Mouse (Mus musculus) heart, embryonic 15.5 days (tissue): Measurements from ENCODE around the gene Zfp871. TPM values are rescaled to one million over a fixed set of nuclear protein-coding genes. Genes with fewer than 3 reads are reported as not detected.

Experiments
- ATAC-seq: fragments of 200-750 bp; cut with Nextera tagmentation; replicated peaks from 2 replicates; pipeline ENCODE4 v1.8.0; 2017; ENCODE audit warnings: low read depth, moderate TSS enrichment; ENCODE audit not compliant: insufficient number of reproducible peaks, insufficient read depth, low FRiP score
- H3K27ac ChIP-seq: fragments of 300-500 bp; sonication (generic); 2 replicates; pipeline ENCODE4 v1.5.1; 2015; ENCODE audit warnings: mild to moderate bottlenecking, inconsistent platforms
- H3K27me3 ChIP-seq: fragments of 300-500 bp; sonication (generic); 2 replicates; pipeline ENCODE4 v1.6.1; 2015; ENCODE audit warnings: inconsistent platforms
- H3K36me3 ChIP-seq: fragments of 300-500 bp; sonication (generic); 2 replicates; pipeline ENCODE4 v1.6.1; 2015; ENCODE audit warnings: mild to moderate bottlenecking, inconsistent platforms
- H3K4me1 ChIP-seq: fragments of 300-500 bp; sonication (generic); replicated peaks from 2 replicates; pipeline ENCODE4 v1.6.1; 2015; ENCODE audit warnings: inconsistent platforms
- H3K4me2 ChIP-seq: fragments of 300-500 bp; sonication (generic); 2 replicates; pipeline ENCODE4 v1.6.1; 2015; ENCODE audit warnings: inconsistent platforms, mild to moderate bottlenecking, moderate library complexity
- H3K4me3 ChIP-seq: fragments of 300-500 bp; sonication (generic); 2 replicates; pipeline ENCODE4 v1.5.1; 2015; ENCODE audit warnings: mild to moderate bottlenecking, inconsistent platforms
- H3K9ac ChIP-seq: fragments of 300-500 bp; sonication (generic); 2 replicates; pipeline ENCODE4 v1.6.1; 2015; ENCODE audit warnings: mild to moderate bottlenecking, inconsistent platforms
- H3K9me3 ChIP-seq: fragments of 300-500 bp; sonication (generic); replicated peaks from 2 replicates; pipeline ENCODE4 v1.6.1; 2016; ENCODE audit warnings: inconsistent platforms
- WGBS: fragments of 180-500 bp; shearing (Covaris S2); methylation state at CpG from one replicate; pipeline ENCODE4 v1.1.7; 2015; ENCODE audit warnings: mixed read lengths; 5-methylcytosine and 5-hydroxymethylcytosine counted together
- polyA plus RNA-seq: library from polyadenylated mRNA; unstranded; fragments of >200 nt; fragmentation: Nextera tagmentation; extraction: Ambion mirVana; gene quantifications from 2 replicates; pipeline ENCODE4 v1.2.1, GENCODE M21; 2015

The Zfp871 gene
- polyA plus RNA-seq, 1 experiment from 2014 or later: 20.5 TPM

- Histone ChIP-seq H3K27me3 (no peaks in the 10 kb centered on the region), H3K36me3 (peaks cover 22% of the 10 kb centered on the region), H3K4me1 (peaks cover 23% of the 10 kb centered on the region), H3K9me3 (no peaks in the 10 kb centered on the region), H3K4me3 (peak overlapping the region; percentile 79), H3K27ac (peak overlapping the region; percentile 95), H3K4me2 (peak overlapping the region; percentile 72), H3K9ac (peak overlapping the region; percentile 82)
- whole genome bisulfite sequencing: under 1% methylated on average over 31 of the region's 31 CpGs
- ATAC-seq: peak; percentile 89
Measured at GRCm38 (mm10) chr17:32787436-32788093, 522 bp downstream of the Zfp871 start.

- ATAC-seq: no peak
- H3K36me3 ChIP-seq: peaks cover 22% of the 10 kb centered on the region
- no peak overlapping the region for H3K27ac ChIP-seq
- peak overlapping the region; percentile 72 for H3K4me2 ChIP-seq
- 40% methylated on average over 6 of the region's 6 CpGs for WGBS
- H3K27me3 ChIP-seq: no peaks in the 10 kb centered on the region
- peak overlapping the region; percentile 79 for H3K4me3 ChIP-seq
- peak overlapping the region; percentile 82; the same call in 1 of the 2 replicates for H3K9ac ChIP-seq
- no peaks in the 10 kb centered on the region for H3K9me3 ChIP-seq
- peaks cover 23% of the 10 kb centered on the region for H3K4me1 ChIP-seq
Measured at GRCm38 (mm10) chr17:32786944-32787343, 1.1 kb downstream of the Zfp871 start.

GRCm38 (mm10) chr17:32785656-32786055 is 2.4 kb downstream of the Zfp871 start:
- H3K4me2 ChIP-seq: 0 out of 2 replicates have a peak overlapping the region, but pooled peaks have one; percentile 8
- H3K27ac ChIP-seq: no peak overlapping the region
- H3K27me3 ChIP-seq: no peaks in the 10 kb centered on the region
- WGBS: 75% methylated on average over 3 of the region's 3 CpGs
- H3K4me1 ChIP-seq: peaks cover 23% of the 10 kb centered on the region
- no peak for ATAC-seq
- no peak overlapping the region for H3K4me3 ChIP-seq
- no peaks in the 10 kb centered on the region for H3K9me3 ChIP-seq
- no peak overlapping the region for H3K9ac ChIP-seq
- H3K36me3 ChIP-seq: peaks cover 22% of the 10 kb centered on the region

- Histone ChIP-seq H3K9me3 (no peaks in the 10 kb centered on the region), H3K27me3 (no peaks in the 10 kb centered on the region), H3K9ac (no peak overlapping the region), H3K4me1 (peaks cover 4% of the 10 kb centered on the region; the same call in 1 of the 2 replicates), H3K4me3 (no peak overlapping the region), H3K4me2 (no peak overlapping the region), H3K27ac (no peak overlapping the region), H3K36me3 (peaks cover 56% of the 10 kb centered on the region)
- no peak for ATAC-seq
- WGBS: 95% methylated on average over 3 of the region's 3 CpGs
Measured at GRCm38 (mm10) chr17:32777564-32777963, 10.5 kb downstream of the Zfp871 start.

- 43% methylated on average over 1 of the region's 1 CpGs for WGBS
- H3K4me2 ChIP-seq: no peak overlapping the region
- peaks cover 68% of the 10 kb centered on the region for H3K36me3 ChIP-seq
- no peak overlapping the region for H3K9ac ChIP-seq
- H3K9me3 ChIP-seq: no peaks in the 10 kb centered on the region
- no peak overlapping the region for H3K27ac ChIP-seq
- no peaks in the 10 kb centered on the region for H3K27me3 ChIP-seq
- ATAC-seq: no peak
- H3K4me3 ChIP-seq: no peak overlapping the region
- H3K4me1 ChIP-seq: peaks cover 3% of the 10 kb centered on the region; the same call in 1 of the 2 replicates
Measured at GRCm38 (mm10) chr17:32771213-32771612, 16.9 kb downstream of the Zfp871 start.

GRCm38 (mm10) chr17:32766422-32766821 is 21.7 kb downstream of the Zfp871 start:
- no peak for ATAC-seq
- Histone ChIP-seq H3K9me3 (no peaks in the 10 kb centered on the region), H3K27ac (no peak overlapping the region), H3K9ac (no peak overlapping the region), H3K36me3 (peaks cover 60% of the 10 kb centered on the region), H3K4me1 (0 out of 2 replicates have a peak, but pooled peaks cover 3% of the 10 kb centered on the region), H3K4me3 (no peak overlapping the region), H3K4me2 (no peak overlapping the region), H3K27me3 (no peaks in the 10 kb centered on the region)
- 92% methylated on average over 2 of the region's 2 CpGs for WGBS

GRCm38 (mm10) chr17:32757331-32757730 is 30.8 kb downstream of the Zfp871 start:
- H3K9ac ChIP-seq: no peak overlapping the region
- no peak for ATAC-seq
- no peaks in the 10 kb centered on the region for H3K36me3 ChIP-seq
- H3K4me3 ChIP-seq: no peak overlapping the region
- H3K27me3 ChIP-seq: no peaks in the 10 kb centered on the region
- no peak overlapping the region for H3K4me2 ChIP-seq
- H3K4me1 ChIP-seq: peaks cover 8% of the 10 kb centered on the region
- H3K27ac ChIP-seq: no peak overlapping the region
- no peaks in the 10 kb centered on the region for H3K9me3 ChIP-seq
- 58% methylated on average over 5 of the region's 5 CpGs for WGBS

- Histone ChIP-seq H3K9ac (no peak overlapping the region), H3K4me1 (peaks cover 8% of the 10 kb centered on the region), H3K4me2 (peak overlapping the region; percentile 15; the same call in 1 of the 2 replicates), H3K36me3 (no peaks in the 10 kb centered on the region), H3K4me3 (no peak overlapping the region), H3K27me3 (no peaks in the 10 kb centered on the region), H3K27ac (no peak overlapping the region), H3K9me3 (no peaks in the 10 kb centered on the region)
- no peak for ATAC-seq
- WGBS: 21% methylated on average over 12 of the region's 12 CpGs
Measured at GRCm38 (mm10) chr17:32753634-32754033, 34.5 kb downstream of the Zfp871 start.

- Histone ChIP-seq H3K9ac (no peak overlapping the region), H3K4me2 (no peak overlapping the region), H3K9me3 (no peaks in the 10 kb centered on the region), H3K27me3 (no peaks in the 10 kb centered on the region), H3K4me1 (peaks cover 8% of the 10 kb centered on the region), H3K27ac (no peak overlapping the region), H3K36me3 (no peaks in the 10 kb centered on the region), H3K4me3 (no peak overlapping the region)
- no peak for ATAC-seq
- 32% methylated on average over 6 of the region's 6 CpGs for WGBS
Measured at GRCm38 (mm10) chr17:32752813-32753360, 35.2 kb downstream of the Zfp871 start.

- Histone ChIP-seq H3K4me2 (no peak overlapping the region), H3K9me3 (no peaks in the 10 kb centered on the region), H3K4me3 (no peak overlapping the region), H3K27ac (no peak overlapping the region), H3K9ac (no peak overlapping the region), H3K4me1 (peaks cover 8% of the 10 kb centered on the region), H3K36me3 (no peaks in the 10 kb centered on the region), H3K27me3 (no peaks in the 10 kb centered on the region)
- no peak for ATAC-seq
- WGBS: 38% methylated on average over 5 of the region's 5 CpGs
Measured at GRCm38 (mm10) chr17:32750611-32751010, 37.5 kb downstream of the Zfp871 start.

- 59% methylated on average over 1 of the region's 1 CpGs for WGBS
- no peak for ATAC-seq
Measured at GRCm38 (mm10) chr17:32741057-32741456, 47.0 kb downstream of the Zfp871 start.

GRCm38 (mm10) chr17:32738406-32738805 is 49.7 kb downstream of the Zfp871 start:
- Histone ChIP-seq H3K27me3 (no peaks in the 10 kb centered on the region), H3K27ac (no peak overlapping the region), H3K9ac (no peak overlapping the region), H3K36me3 (no peaks in the 10 kb centered on the region), H3K4me3 (no peak overlapping the region), H3K4me1 (no peaks in the 10 kb centered on the region), H3K4me2 (no peak overlapping the region), H3K9me3 (no peaks in the 10 kb centered on the region)
- ATAC-seq: no peak
- WGBS: 74% methylated on average over 1 of the region's 1 CpGs

More at GRCm38 (mm10) chr17:32741057-32741456, 47.0 kb downstream of the Zfp871 start:
- H3K4me1 ChIP-seq: no peaks in the 10 kb centered on the region
- no peak overlapping the region for H3K27ac ChIP-seq
- no peaks in the 10 kb centered on the region for H3K36me3 ChIP-seq
- H3K4me2 ChIP-seq: no peak overlapping the region
- H3K9ac ChIP-seq: no peak overlapping the region
- no peak overlapping the region for H3K4me3 ChIP-seq
- no peaks in the 10 kb centered on the region for H3K9me3 ChIP-seq
- no peaks in the 10 kb centered on the region for H3K27me3 ChIP-seq
